Mouse (Mus musculus): ENCODE measurements at regions not wholly inside any gene's neighbourhood (a gene's known extent, or its start where the extent isn't known, plus 50 kb on each side); places are given as distances from the start of the nearest gene placed in this dataset.

- ATAC-seq (ENCODE audit: insufficient number of reproducible peaks, low FRiP score, low TSS enrichment): no peak
Measured at GRCm38 (mm10) chr14:87861486-87861885, 445.0 kb downstream of the Tdrd3 start.

- ATAC-seq (ENCODE audit: insufficient number of reproducible peaks, low FRiP score, low TSS enrichment): peak; percentile 49
Measured at GRCm38 (mm10) chr14:87864388-87865215, 448.2 kb downstream of the Tdrd3 start.

- ATAC-seq (ENCODE audit: insufficient number of reproducible peaks, low FRiP score, low TSS enrichment): no peak; the same call in 1 of the 2 replicates
Measured at GRCm38 (mm10) chr14:87865216-87866202, 449.1 kb downstream of the Tdrd3 start.

GRCm38 (mm10) chr14:87901784-87902183 lies 485.3 kb downstream of the Tdrd3 start:
- ATAC-seq (ENCODE audit: insufficient number of reproducible peaks, low FRiP score, low TSS enrichment): no peak

GRCm38 (mm10) chr14:87902416-87902815 lies 486.0 kb downstream of the Tdrd3 start:
- ATAC-seq (ENCODE audit: insufficient number of reproducible peaks, low FRiP score, low TSS enrichment): no peak
